ENCODE assay signal across 8 mouse cellular contexts in genomic region chr9:82974187-82974861, GRCm38 (mm10). TPM values are rescaled to one million over a fixed set of nuclear protein-coding genes. Genes with fewer than 3 reads are reported as not detected.
A peak's percentile ranks its signal among the peaks of the same experiment; 100 is the strongest.
DNase-seq lines count a peak whose midpoint lies in the region; ATAC-seq and TF ChIP-seq lines count a peak whose summit lies in the region.

No protein-coding gene starts in this region.

- H3K79me2 ChIP-seq in heart, adult 2 months (replicated peaks; ENCODE audit: control insufficient read depth, insufficient read depth, low read length), result no peaks in the 10 kb centered on the region

- H3K27me3 ChIP-seq in embryonic facial prominence, embryonic 13.5 days, result no peaks in the 10 kb centered on the region
- H3K27me3 ChIP-seq in heart, adult 2 months (ENCODE audit: control insufficient read depth, insufficient read depth, low read length), result no peaks in the 10 kb centered on the region
- no peaks in the 10 kb centered on the region for H3K27me3 ChIP-seq in limb, embryonic 13.5 days
- no peaks in the 10 kb centered on the region for H3K27me3 ChIP-seq in midbrain, embryonic 15.5 days (replicated peaks)

- H3K4me2 ChIP-seq in embryonic facial prominence, embryonic 13.5 days, result peak overlapping the region; percentile 70
- peak overlapping the region; percentile 83 for H3K4me2 ChIP-seq in limb, embryonic 13.5 days (replicated peaks)
- H3K4me2 ChIP-seq in midbrain, embryonic 15.5 days, result peak overlapping the region; percentile 86

- peak; percentile 34; the same call in 1 of the 2 replicates for TF ChIP-seq POLR2A in heart, adult 2 months (IDR thresholded peaks at IDR 0.05; ENCODE audit: insufficient read depth, low read depth, low read length)

- ATAC-seq in embryonic facial prominence, embryonic 13.5 days (ENCODE audit: insufficient number of reproducible peaks, insufficient read depth, low FRiP score, low TSS enrichment, low read depth), result peak; percentile 86
- ATAC-seq in limb, embryonic 13.5 days (ENCODE audit: low FRiP score, low read depth), result peak; percentile 87
- peak; percentile 84 for ATAC-seq in midbrain, embryonic 15.5 days (replicated peaks)

- DNase-seq in 416B (ENCODE audit: low read depth), result peak; percentile 89
- DNase-seq in adrenal gland, postnatal 4 days (ENCODE audit: low spot score in 2 of 2), result peak; percentile 56 to 70
- DNase-seq in heart, adult 2 months, result peak; percentile 87 to 93
- peak; percentile 85 for DNase-seq in kidney, adult 8-10 months
- DNase-seq in spleen, adult 18-20 months, result peak; percentile 73 to 76

- intact Hi-C loops in heart, adult 2 months (cut with DNase I), result loop anchor here (10.0 kb wide), 1 partner anchor 380 kb away; no protein-coding TSS in a partner anchor

- H3K4me3 ChIP-seq in embryonic facial prominence, embryonic 13.5 days, result peak overlapping the region; percentile 92
- H3K4me3 ChIP-seq in heart, adult 2 months, result peak overlapping the region; percentile 78
- H3K4me3 ChIP-seq in limb, embryonic 13.5 days, result peak overlapping the region; percentile 82
- peak overlapping the region; percentile 97 for H3K4me3 ChIP-seq in midbrain, embryonic 15.5 days

- peak overlapping the region; percentile 96 for H3K9ac ChIP-seq in embryonic facial prominence, embryonic 13.5 days
- H3K9ac ChIP-seq in heart, adult 2 months (ENCODE audit: low read depth, low read length), result peak overlapping the region; percentile 100
- peak overlapping the region; percentile 96 for H3K9ac ChIP-seq in limb, embryonic 13.5 days
- H3K9ac ChIP-seq in midbrain, embryonic 15.5 days, result peak overlapping the region; percentile 96

- peak overlapping the region; percentile 100 for H3K27ac ChIP-seq in embryonic facial prominence, embryonic 13.5 days
- H3K27ac ChIP-seq in heart, adult 2 months, result peak overlapping the region; percentile 94
- peak overlapping the region; percentile 100 for H3K27ac ChIP-seq in limb, embryonic 13.5 days
- H3K27ac ChIP-seq in midbrain, embryonic 15.5 days, result peak overlapping the region; percentile 100

- no peaks in the 10 kb centered on the region for H3K9me3 ChIP-seq in embryonic facial prominence, embryonic 13.5 days
- H3K9me3 ChIP-seq in limb, embryonic 13.5 days, result no peaks in the 10 kb centered on the region
- no peaks in the 10 kb centered on the region for H3K9me3 ChIP-seq in midbrain, embryonic 15.5 days

- no peak for TF ChIP-seq EP300 in heart, adult 2 months (IDR thresholded peaks at IDR 0.05; ENCODE audit: insufficient read depth, low read depth, low read length)

- TF ChIP-seq CTCF in heart, adult 2 months (IDR thresholded peaks at IDR 0.05), result no peak

- no peaks in the 10 kb centered on the region for H3K36me3 ChIP-seq in embryonic facial prominence, embryonic 13.5 days
- H3K36me3 ChIP-seq in heart, adult 2 months (ENCODE audit: control insufficient read depth, insufficient read depth, low read length), result peaks cover 14% of the 10 kb centered on the region
- no peaks in the 10 kb centered on the region for H3K36me3 ChIP-seq in limb, embryonic 13.5 days
- H3K36me3 ChIP-seq in midbrain, embryonic 15.5 days (replicated peaks), result no peaks in the 10 kb centered on the region

- H3K4me1 ChIP-seq in embryonic facial prominence, embryonic 13.5 days, result peaks cover 13% of the 10 kb centered on the region
- H3K4me1 ChIP-seq in heart, adult 2 months (ENCODE audit: control insufficient read depth, insufficient read depth, low read length), result peaks cover 2% of the 10 kb centered on the region; the same call in 1 of the 2 replicates
- peaks cover 21% of the 10 kb centered on the region for H3K4me1 ChIP-seq in limb, embryonic 13.5 days
- peaks cover 24% of the 10 kb centered on the region for H3K4me1 ChIP-seq in midbrain, embryonic 15.5 days

- WGBS in embryonic facial prominence, embryonic 13.5 days, result 2% methylated on average over 68 of the region's 75 CpGs
- under 1% methylated on average over 74 of the region's 75 CpGs for WGBS in heart, adult 2 months
- under 1% methylated on average over 63 of the region's 75 CpGs for WGBS in limb, embryonic 13.5 days
- WGBS in midbrain, embryonic 15.5 days, result under 1% methylated on average over 70 of the region's 75 CpGs

RNA-seq across cellular contexts. Expression of gene Phip, which starts 1.0 kb away (rescaled TPM):
- 10 to 100 TPM; 89.2 to 96.2 TPM for total RNA-seq in adrenal gland, postnatal 4 days (2021)
- polyA plus RNA-seq in embryonic facial prominence, embryonic 13.5 days (2015; fragmentation: Nextera tagmentation; extraction: Ambion mirVana), result 116 and 118 TPM in 2 replicates
- total RNA-seq in heart, adult 2 months (2021), result 10 to 100 TPM; 29.0 to 29.3 TPM
- polyA plus RNA-seq in heart, adult 2 months (2012; rRNA removed), result 2.6 and 6.4 TPM in 2 replicates
- 113 and 119 TPM in 2 replicates for polyA plus RNA-seq in limb, embryonic 13.5 days (2015; fragmentation: Nextera tagmentation; extraction: Ambion mirVana)
- 103 and 108 TPM in 2 replicates for polyA plus RNA-seq in midbrain, embryonic 15.5 days (2015; fragmentation: Nextera tagmentation; extraction: Ambion mirVana)

Comparison
In these comparisons a context has a peak if more than half of its experiments do, and no peak if none do; other contexts are left out.
1. Peak in every context shown above with its lines: DNase-seq, ATAC-seq, H3K4me3 ChIP-seq and H3K27ac ChIP-seq.
2. RNA of gene Phip, which starts 1.0 kb away (polyA plus RNA-seq): 113 to 119 TPM in limb, embryonic 13.5 days, 116 to 118 TPM in embryonic facial prominence, embryonic 13.5 days and 103 to 108 TPM in midbrain, embryonic 15.5 days; 2.6 to 6.4 TPM in heart, adult 2 months; every median in the first group is over 10 times any median in the second.